Mouse (Mus musculus) left cerebral cortex, postnatal 4 days (tissue): ENCODE measurements around the gene Hoxa3. TPM values are rescaled to one million over a fixed set of nuclear protein-coding genes. Genes with fewer than 3 reads are reported as not detected.

ENCODE experiments used
- DNase-seq: peaks from one replicate; pipeline ENCODE4 v3.0.0-alpha.2; 2022
- intact Hi-C: fragments of 180-260 bp; cut with DNase I; formaldehyde crosslinking; loops from one replicate; pipeline ENCODE4 v1.15.1; 2025
- total RNA-seq, 2 experiments: library from RNA; stranded (reverse); gene quantifications; 2 replicates each; pipeline ENCODE4 v1.2.3; 2021

Hoxa3 gene
- total RNA-seq, 2 experiments from 2014 or later: not detected

DNA sequence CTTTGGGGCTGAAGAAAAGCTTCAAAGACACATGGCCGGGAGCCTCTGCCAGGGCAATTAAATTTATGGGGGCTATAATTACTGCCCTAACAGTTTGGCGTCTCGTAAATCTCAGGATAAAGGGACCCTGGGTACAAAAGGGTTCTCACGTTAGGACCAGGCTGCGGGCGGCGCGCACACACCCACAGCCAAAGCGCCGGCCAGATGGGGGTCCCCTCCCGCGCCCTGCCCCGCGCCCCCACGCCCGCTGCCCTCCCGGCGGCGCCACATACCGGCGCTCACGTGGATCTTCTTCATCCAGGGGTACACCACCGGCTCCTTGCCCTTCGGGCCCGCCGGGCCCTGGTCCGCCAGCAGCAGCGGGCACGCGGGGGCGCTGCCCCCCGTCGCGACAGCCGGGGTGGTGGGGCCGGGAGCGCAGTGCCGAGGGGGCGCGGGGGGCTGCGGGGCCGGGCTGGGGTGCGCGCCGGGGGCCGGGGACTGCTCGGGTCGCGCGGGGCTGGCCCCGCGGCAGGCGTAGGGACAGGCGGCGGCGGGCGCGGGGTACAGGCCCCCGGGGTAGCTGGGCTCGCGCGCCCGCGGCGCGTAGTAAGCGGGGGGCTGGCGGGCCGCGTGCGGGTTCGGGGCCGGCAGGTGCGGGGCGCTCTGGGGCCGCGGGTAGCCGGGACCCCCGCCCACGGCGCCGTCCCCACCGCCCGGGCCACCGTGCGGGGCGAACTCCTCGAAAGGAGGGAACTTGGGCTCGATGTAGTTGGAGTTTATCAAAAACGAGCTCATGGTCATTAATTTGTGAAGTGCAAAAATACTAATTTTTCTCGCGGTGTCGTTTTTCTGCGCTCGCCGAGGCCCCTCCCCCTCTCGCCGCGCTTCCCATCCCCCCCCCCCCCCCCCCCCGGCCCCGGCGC is 22.0 kb downstream of the Hoxa3 start, which contains the start of gene Hoxa4:
Gene Hoxa4, minus strand, starts transcription at position 848 of the 905 bp plus-strand sequence.
- intact Hi-C loops: loop anchor here (10.0 kb wide), 1 partner anchor 316 kb away; no protein-coding TSS in a partner anchor
- no peak for DNase-seq

GRCm38 (mm10) chr6:52190410-52190809 is 22.7 kb downstream of the Hoxa3 start:
- no peak for DNase-seq
- intact Hi-C loops: loop anchor here (10.0 kb wide), 1 partner anchor 316 kb away; no protein-coding TSS in a partner anchor

GRCm38 (mm10) chr6:52189909-52190308 is 23.2 kb downstream of the Hoxa3 start:
- intact Hi-C loops: loop anchor here (10.0 kb wide), 1 partner anchor 315 kb away; no protein-coding TSS in a partner anchor
- no peak for DNase-seq

DNA sequence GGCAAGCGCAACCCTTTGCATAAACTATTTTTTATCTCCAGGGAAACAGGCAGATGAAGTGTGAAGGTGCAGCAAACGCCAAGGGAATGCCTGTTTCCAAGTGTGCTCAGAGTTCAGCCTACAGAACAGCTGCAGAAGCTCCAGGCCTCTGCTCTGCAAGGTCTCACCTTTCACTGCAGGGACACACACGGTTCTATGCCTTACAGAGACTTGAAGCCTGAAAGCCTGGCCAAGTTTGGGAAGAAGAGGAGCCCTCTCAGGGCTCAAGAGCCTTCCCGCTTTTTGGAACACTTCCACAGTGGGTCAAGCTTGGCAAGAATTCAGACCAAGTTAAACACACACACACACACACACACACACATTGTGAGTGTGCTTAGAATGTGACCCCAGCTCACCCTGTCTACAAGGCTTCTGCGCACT is 24.0 kb downstream of the Hoxa3 start:
- intact Hi-C loops: no loop called here
- DNase-seq: no peak

GRCm38 (mm10) chr6:52186500-52186899 is 26.6 kb downstream of the Hoxa3 start:
- intact Hi-C loops: no loop called here

GRCm38 (mm10) chr6:52185834-52186233 is 27.3 kb downstream of the Hoxa3 start:
- intact Hi-C loops: no loop called here
- no peak for DNase-seq

More at GRCm38 (mm10) chr6:52186500-52186899, 26.6 kb downstream of the Hoxa3 start:
- no peak for DNase-seq

- DNase-seq: no peak
- intact Hi-C loops: no loop called here
These were observed 27.9 kb downstream of the Hoxa3 start for GRCm38 (mm10) chr6:52185222-52185621.

DNA sequence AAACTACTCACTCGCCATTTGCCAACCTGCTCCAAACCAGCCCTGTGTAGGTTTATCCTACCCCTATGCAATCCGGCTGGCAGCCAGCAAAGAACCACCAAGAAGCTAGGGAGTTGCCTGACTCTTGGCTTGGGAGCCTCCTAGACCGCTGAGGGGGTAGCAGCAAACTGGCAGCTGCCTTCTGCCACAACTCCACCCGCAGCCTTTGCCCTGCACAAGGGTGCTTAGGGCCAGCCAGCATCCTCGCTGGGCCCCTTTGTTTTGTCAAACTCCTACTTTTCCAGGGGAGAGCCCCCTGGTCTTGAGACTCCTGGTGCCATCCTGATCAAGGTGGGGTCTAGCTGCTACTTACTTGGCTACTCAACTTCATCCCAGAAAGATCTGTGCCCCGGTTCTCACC is 28.5 kb downstream of the Hoxa3 start:
- intact Hi-C loops: no loop called here
- no peak for DNase-seq

GRCm38 (mm10) chr6:52183311-52184080 is 29.6 kb downstream of the Hoxa3 start:
- intact Hi-C loops: no loop called here
- no peak for DNase-seq

- no peak for DNase-seq
- intact Hi-C loops: no loop called here
These were observed 30.3 kb downstream of the Hoxa3 start for GRCm38 (mm10) chr6:52182793-52183192.

- intact Hi-C loops: no loop called here
- no peak for DNase-seq
These were observed 31.1 kb downstream of the Hoxa3 start for GRCm38 (mm10) chr6:52182030-52182429.

DNA sequence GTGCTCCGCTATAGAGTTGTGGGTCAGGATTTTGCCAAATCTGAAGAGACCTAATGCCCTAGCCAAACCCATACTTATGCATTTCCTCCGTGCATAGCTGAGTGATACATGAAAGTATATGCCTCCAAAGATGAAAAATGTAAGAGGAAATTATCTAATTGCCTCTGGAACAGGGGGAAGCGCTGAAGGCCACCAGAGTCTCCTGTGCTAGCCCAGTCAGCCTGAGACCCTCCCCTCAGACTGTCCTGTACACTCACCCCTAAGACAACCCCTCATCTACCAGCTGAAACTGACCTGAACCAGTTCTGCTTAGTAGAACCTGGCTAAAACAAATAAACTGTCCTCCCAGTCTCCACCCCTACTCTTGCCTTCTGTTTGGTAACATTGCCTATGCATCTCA is 32.4 kb downstream of the Hoxa3 start:
- intact Hi-C loops: no loop called here
- DNase-seq: no peak

DNA sequence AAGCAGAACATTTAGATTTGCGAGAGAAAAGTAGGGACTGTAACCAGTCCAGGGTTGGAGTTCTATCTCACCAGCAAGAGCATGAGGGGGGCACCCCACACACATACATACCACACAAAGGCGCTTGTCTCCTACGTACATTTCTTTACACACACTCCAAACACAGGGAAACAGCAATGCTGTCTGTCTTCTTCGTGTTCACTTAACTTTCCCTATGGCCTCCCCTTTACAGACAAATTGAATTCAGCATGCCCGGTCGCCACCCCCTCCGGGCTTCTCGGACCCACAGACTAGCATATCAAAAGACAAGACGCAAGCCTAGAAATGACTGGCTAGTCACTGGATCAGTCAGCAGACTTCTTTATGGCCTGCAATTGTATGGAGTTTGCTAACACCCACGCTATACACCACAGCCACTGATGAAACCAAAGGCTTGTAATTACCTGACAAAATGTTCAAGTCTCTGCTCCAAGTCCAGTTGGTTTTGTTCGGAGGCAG is 32.9 kb downstream of the Hoxa3 start:
- intact Hi-C loops: no loop called here
- DNase-seq: no peak

DNA sequence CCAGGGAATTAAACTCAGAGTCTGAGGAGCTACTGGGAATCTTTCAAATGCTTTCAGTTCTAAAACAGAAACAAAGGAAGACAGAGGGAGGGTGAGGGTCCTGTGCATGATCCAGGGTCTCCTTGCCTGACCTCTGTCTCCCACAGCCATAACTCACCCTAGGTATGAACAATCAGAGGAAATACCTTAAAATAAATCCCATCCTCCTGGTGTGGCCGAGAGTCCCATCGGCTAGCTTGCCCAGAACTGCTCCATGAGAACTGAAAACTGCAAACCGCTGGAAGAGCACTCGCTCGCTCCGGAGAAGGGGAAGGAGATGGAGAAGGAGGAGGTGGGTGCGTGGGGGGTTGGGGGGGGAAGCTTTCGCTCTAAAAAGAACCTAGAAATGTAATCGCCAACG is 33.4 kb downstream of the Hoxa3 start:
- no peak for DNase-seq
- intact Hi-C loops: no loop called here

- intact Hi-C loops: no loop called here
- no peak for DNase-seq
These were observed 34.0 kb downstream of the Hoxa3 start for GRCm38 (mm10) chr6:52178918-52179665.

DNA sequence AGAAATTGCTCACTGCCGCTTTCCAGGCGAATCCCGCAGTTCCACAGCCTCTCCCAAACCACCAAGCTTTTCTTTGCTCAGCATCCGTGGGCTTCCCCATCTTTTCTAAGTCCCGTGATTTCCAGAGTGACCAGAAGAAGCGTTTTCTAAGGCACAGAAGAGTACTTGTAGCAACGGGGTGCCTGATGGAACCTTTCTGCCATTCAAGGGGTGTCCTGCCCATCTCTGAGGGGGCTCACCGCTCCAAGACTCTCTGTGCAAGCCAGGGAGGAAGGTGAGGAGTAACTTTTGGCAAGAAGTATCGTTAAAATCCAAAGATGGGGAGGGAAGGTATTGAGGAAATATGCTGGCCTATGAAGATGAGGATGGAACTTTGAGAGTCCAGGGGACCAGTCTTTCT is 35.3 kb downstream of the Hoxa3 start:
- intact Hi-C loops: no loop called here
- no peak for DNase-seq

GRCm38 (mm10) chr6:52177061-52177735 is 35.9 kb downstream of the Hoxa3 start, which contains the start of gene 5730596B20Rik:
TSS of gene 5730596B20Rik (plus strand) at chr6:52177498.
- no peak for DNase-seq
- intact Hi-C loops: no loop called here

GRCm38 (mm10) chr6:52176391-52176790 is 36.7 kb downstream of the Hoxa3 start:
- no peak for DNase-seq
- intact Hi-C loops: no loop called here

DNA sequence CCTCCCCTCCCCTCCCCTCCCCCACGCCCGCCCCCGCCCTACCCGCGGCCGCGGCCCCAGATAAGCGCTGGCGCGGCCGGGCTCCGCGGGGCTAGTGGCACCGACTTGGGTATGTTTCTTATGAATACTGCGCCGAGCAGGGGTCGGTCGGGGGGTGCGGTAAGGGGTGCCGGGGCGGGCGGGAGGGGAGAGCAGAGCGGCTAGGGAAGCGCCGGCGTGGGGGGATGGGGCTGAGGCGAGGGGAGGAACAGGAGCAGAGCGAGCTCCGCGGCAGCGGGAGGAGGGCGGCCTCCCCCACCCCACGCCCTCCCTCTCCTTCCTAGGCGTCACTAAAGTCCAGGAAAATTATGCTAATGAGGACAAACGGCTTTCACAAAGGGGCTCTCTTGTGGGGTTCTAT is 37.3 kb downstream of the Hoxa3 start:
- intact Hi-C loops: no loop called here
- no peak for DNase-seq
